Comparison of ENCODE assay signal across 9 mouse cellular contexts in genomic region chr12:17665906-17666326, GRCm38 (mm10). TPM values are rescaled to one million over a fixed set of nuclear protein-coding genes. Genes with fewer than 3 reads are reported as not detected.
DNase-seq lines count a peak whose midpoint lies in the region; ATAC-seq and TF ChIP-seq lines count a peak whose summit lies in the region.
"Had no signal": no experiment of that assay in that cellular context is flagged by ENCODE, and none has a peak within 500 bp of the region (broad histone marks: within the 10 kb centered on the region; RNA-seq: fewer than 3 reads in every experiment).

No protein-coding gene starts in this region.

- H3K4me1 ChIP-seq in limb, embryonic 12.5 days (replicated peaks), result peaks cover 8% of the 10 kb centered on the region
- H3K4me1 ChIP-seq in limb, embryonic 10.5 days, result peaks cover 6% of the 10 kb centered on the region
- H3K4me1 ChIP-seq in kidney, embryonic 14.5 days (ENCODE audit: control insufficient read depth, insufficient read depth, low read length), result peaks cover 4% of the 10 kb centered on the region; the same call in 1 of the 2 replicates
- peaks cover 9% of the 10 kb centered on the region for H3K4me1 ChIP-seq in forebrain, embryonic 12.5 days

- no peak overlapping the region for H3K4me3 ChIP-seq in limb, embryonic 12.5 days (replicated peaks)
- no peak overlapping the region for H3K4me3 ChIP-seq in limb, embryonic 10.5 days
- H3K4me3 ChIP-seq in kidney, embryonic 14.5 days (ENCODE audit: low read length), result no peak overlapping the region
- no peak overlapping the region for H3K4me3 ChIP-seq in forebrain, embryonic 12.5 days (replicated peaks)

- peak; percentile 68; the same call in 1 of the 2 replicates for ATAC-seq in limb, embryonic 12.5 days (ENCODE audit: insufficient number of reproducible peaks, insufficient read depth, low FRiP score, low TSS enrichment, low read depth)
- ATAC-seq in Patski, result peak; percentile 60
- ATAC-seq in kidney, embryonic 14.5 days (ENCODE audit: low FRiP score, low TSS enrichment), result peak; percentile 68
- ATAC-seq in forebrain, embryonic 12.5 days (ENCODE audit: low FRiP score), result no peak

- no peak for TF ChIP-seq CTCF in Patski (IDR thresholded peaks at IDR 0.05)

- DNase-seq in limb, embryonic 10.5 days (ENCODE audit: low spot score), result no peak
- DNase-seq in Patski (ENCODE audit: low read depth, low spot score), result peak; percentile 58
- DNase-seq in lung, postnatal 25 days (ENCODE audit: low spot score), result peak; percentile 27
- DNase-seq in spleen, postnatal 14 days (ENCODE audit: low spot score in 2 of 2), result no peak
- no peak for DNase-seq in left cerebral cortex, postnatal 25 days (ENCODE audit: low spot score in 2 of 2)
- DNase-seq: right cerebral cortex, postnatal 4 days had no signal

- POLR2A ChIA-PET in Patski (lab: Charles Lee), result no interaction called here

- H3K4me2 ChIP-seq in limb, embryonic 12.5 days, result no peak overlapping the region
- H3K4me2 ChIP-seq in kidney, embryonic 14.5 days (replicated peaks; ENCODE audit: low read depth, low read length), result no peak overlapping the region
- no peak overlapping the region for H3K4me2 ChIP-seq in forebrain, embryonic 12.5 days

- intact Hi-C loops in left cerebral cortex, postnatal 25 days (cut with DNase I), result loop anchor here (10.0 kb wide), 1 partner anchor 129 kb away; no protein-coding TSS in a partner anchor

- H3K9ac ChIP-seq in limb, embryonic 12.5 days (replicated peaks), result no peak overlapping the region
- no peak overlapping the region for H3K9ac ChIP-seq in kidney, embryonic 14.5 days (ENCODE audit: low read depth, low read length)
- H3K9ac ChIP-seq in forebrain, embryonic 12.5 days, result no peak overlapping the region

- WGBS in limb, embryonic 12.5 days, result 59% methylated on average over 7 of the region's 7 CpGs
- 64% methylated on average over 7 of the region's 7 CpGs for WGBS in limb, embryonic 10.5 days
- WGBS in kidney, embryonic 14.5 days, result 49% methylated on average over 7 of the region's 7 CpGs
- WGBS in forebrain, embryonic 12.5 days, result 49% methylated on average over 7 of the region's 7 CpGs

- no peaks in the 10 kb centered on the region for H3K9me3 ChIP-seq in limb, embryonic 12.5 days
- H3K9me3 ChIP-seq in limb, embryonic 10.5 days (replicated peaks), result no peaks in the 10 kb centered on the region
- H3K9me3 ChIP-seq in kidney, embryonic 14.5 days (ENCODE audit: control insufficient read depth, low read length), result no peaks in the 10 kb centered on the region
- H3K9me3 ChIP-seq in forebrain, embryonic 12.5 days, result no peaks in the 10 kb centered on the region

- no peaks in the 10 kb centered on the region for H3K36me3 ChIP-seq in limb, embryonic 12.5 days
- H3K36me3 ChIP-seq in limb, embryonic 10.5 days, result no peaks in the 10 kb centered on the region
- H3K36me3 ChIP-seq in kidney, embryonic 14.5 days (ENCODE audit: control insufficient read depth, insufficient read depth, low read length), result no peaks in the 10 kb centered on the region
- no peaks in the 10 kb centered on the region for H3K36me3 ChIP-seq in forebrain, embryonic 12.5 days (replicated peaks)

- CTCF ChIA-PET in Patski (lab: Charles Lee), result interaction anchor here (1.0 to 1.4 kb wide), 3 partner anchors 84 to 142 kb away, joined by 3 read pairs; no protein-coding TSS in a partner anchor

- in situ Hi-C loops in Patski (cut with MboI; ENCODE audit: low pct_unique_long_range_greater_than_20kb), result loop anchor here (10.0 kb wide), 2 partner anchors 111 to 129 kb away; no protein-coding TSS in a partner anchor

- H3K27ac ChIP-seq in limb, embryonic 12.5 days, result no peak overlapping the region
- H3K27ac ChIP-seq in limb, embryonic 10.5 days, result no peak overlapping the region
- peak overlapping the region; percentile 74 for H3K27ac ChIP-seq in kidney, embryonic 14.5 days (ENCODE audit: low read depth, low read length)
- no peak overlapping the region for H3K27ac ChIP-seq in forebrain, embryonic 12.5 days

- H3K27me3 ChIP-seq in limb, embryonic 12.5 days, result no peaks in the 10 kb centered on the region
- no peaks in the 10 kb centered on the region for H3K27me3 ChIP-seq in limb, embryonic 10.5 days (ENCODE audit: low read depth, poor library complexity, severe bottlenecking)
- H3K27me3 ChIP-seq in Patski, result no peaks in the 10 kb centered on the region
- no peaks in the 10 kb centered on the region for H3K27me3 ChIP-seq in kidney, embryonic 14.5 days (ENCODE audit: control insufficient read depth, insufficient read depth, low read length)
- no peaks in the 10 kb centered on the region for H3K27me3 ChIP-seq in forebrain, embryonic 12.5 days

RNA-seq across cellular contexts. Expression of gene Hpcal1, which starts 24.7 kb away (rescaled TPM):
- polyA plus RNA-seq in limb, embryonic 12.5 days (2016; fragmentation: Nextera tagmentation; extraction: Ambion mirVana), result 24.0 and 27.0 TPM in 2 replicates
- polyA plus RNA-seq in limb, embryonic 10.5 days (2016; fragmentation: Nextera tagmentation; extraction: Ambion mirVana), result 34.2 and 35.3 TPM in 2 replicates
- 39.5 TPM for polyA plus RNA-seq in Patski (2021)
- 44.8 and 58.1 TPM in 2 replicates for polyA plus RNA-seq in kidney, embryonic 14.5 days (2014; fragmentation: Nextera tagmentation; extraction: Ambion mirVana)
- polyA plus RNA-seq in forebrain, embryonic 12.5 days (2016; fragmentation: Nextera tagmentation; extraction: Ambion mirVana), result 36.6 and 41.3 TPM in 2 replicates
- 10 to 100 TPM; 98.4 to 99.2 TPM for total RNA-seq in left cerebral cortex, postnatal 25 days (2021)

Comparison
In these comparisons a context has a peak if more than half of its experiments do, and no peak if none do; other contexts are left out.
1. DNase-seq: peak in Patski (single experiment) and lung, postnatal 25 days (single experiment); none in limb, embryonic 10.5 days (single experiment), spleen, postnatal 14 days (0 of 2) and left cerebral cortex, postnatal 25 days (0 of 2).